Mouse (Mus musculus): Measurements from ENCODE around the gene Trank1. TPM values are rescaled to one million over a fixed set of nuclear protein-coding genes. Genes with fewer than 3 reads are reported as not detected.

Trank1 gene
- polyA plus RNA-seq, 1 experiment from 2014 or later: 0.07 TPM

GRCm38 (mm10) chr9:111306142-111306541 is 5.4 kb upstream of the Trank1 start:
- H3K4me1 ChIP-seq: 0 out of 2 replicates have a peak, but pooled peaks cover under 1% of the 10 kb centered on the region
- no peaks in the 10 kb centered on the region for H3K9me3 ChIP-seq
- H3K4me2 ChIP-seq: no peak overlapping the region
- no peak overlapping the region for H3K9ac ChIP-seq
- no peak overlapping the region for H3K27ac ChIP-seq
- no peak overlapping the region for H3K4me3 ChIP-seq
- WGBS: 70% methylated on average over 7 of the region's 7 CpGs
- no peak for ATAC-seq (ENCODE audit: borderline replicate concordance, extremely low read depth, low FRiP score, low TSS enrichment)
- H3K27me3 ChIP-seq: peaks cover 25% of the 10 kb centered on the region
- H3K36me3 ChIP-seq: no peaks in the 10 kb centered on the region

- peak overlapping the region; percentile 46 for H3K4me3 ChIP-seq
- 2% methylated on average over 77 of the region's 98 CpGs for WGBS
- peak; percentile 46; the same call in 1 of the 2 replicates for ATAC-seq (ENCODE audit: borderline replicate concordance, extremely low read depth, low FRiP score, low TSS enrichment)
- no peak overlapping the region for H3K27ac ChIP-seq
- H3K4me1 ChIP-seq: peaks cover 18% of the 10 kb centered on the region
- H3K27me3 ChIP-seq: peaks cover 64% of the 10 kb centered on the region
- H3K9ac ChIP-seq: no peak overlapping the region
- H3K4me2 ChIP-seq: peak overlapping the region; percentile 86
- no peaks in the 10 kb centered on the region for H3K9me3 ChIP-seq
- no peaks in the 10 kb centered on the region for H3K36me3 ChIP-seq
Measured at GRCm38 (mm10) chr9:111311843-111312441, 403 bp downstream of the Trank1 start.

- H3K4me2 ChIP-seq: peak overlapping the region; percentile 86
- 2% methylated on average over 32 of the region's 59 CpGs for WGBS
- H3K9me3 ChIP-seq: no peaks in the 10 kb centered on the region
- H3K27ac ChIP-seq: no peak overlapping the region
- peak overlapping the region; percentile 46 for H3K4me3 ChIP-seq
- peaks cover 18% of the 10 kb centered on the region for H3K4me1 ChIP-seq
- ATAC-seq (ENCODE audit: borderline replicate concordance, extremely low read depth, low FRiP score, low TSS enrichment): peak; percentile 67
- H3K36me3 ChIP-seq: no peaks in the 10 kb centered on the region
- H3K9ac ChIP-seq: peak overlapping the region; percentile 10; the same call in 1 of the 2 replicates
- peaks cover 64% of the 10 kb centered on the region for H3K27me3 ChIP-seq
Measured at GRCm38 (mm10) chr9:111312442-111313141, 1.1 kb downstream of the Trank1 start.

- Histone ChIP-seq H3K4me3 (no peak overlapping the region), H3K36me3 (no peaks in the 10 kb centered on the region), H3K9me3 (no peaks in the 10 kb centered on the region), H3K4me2 (peak overlapping the region; percentile 86; the same call in 1 of the 2 replicates), H3K27ac (no peak overlapping the region), H3K4me1 (peaks cover 18% of the 10 kb centered on the region), H3K9ac (no peak overlapping the region), H3K27me3 (peaks cover 64% of the 10 kb centered on the region)
- no peak for ATAC-seq (ENCODE audit: borderline replicate concordance, extremely low read depth, low FRiP score, low TSS enrichment)
- WGBS: 15% methylated on average over 4 of the region's 6 CpGs
Measured at GRCm38 (mm10) chr9:111313299-111313698, 1.8 kb downstream of the Trank1 start.

- H3K4me3 ChIP-seq: no peak overlapping the region
- no peak overlapping the region for H3K4me2 ChIP-seq
- peaks cover 18% of the 10 kb centered on the region for H3K4me1 ChIP-seq
- H3K27me3 ChIP-seq: peaks cover 62% of the 10 kb centered on the region
- H3K36me3 ChIP-seq: no peaks in the 10 kb centered on the region
- no peaks in the 10 kb centered on the region for H3K9me3 ChIP-seq
- H3K9ac ChIP-seq: no peak overlapping the region
- H3K27ac ChIP-seq: no peak overlapping the region
- ATAC-seq (ENCODE audit: borderline replicate concordance, extremely low read depth, low FRiP score, low TSS enrichment): no peak
- 32% methylated on average over 5 of the region's 5 CpGs for WGBS
Measured at GRCm38 (mm10) chr9:111313793-111314192, 2.3 kb downstream of the Trank1 start.

- Histone ChIP-seq H3K4me2 (no peak overlapping the region), H3K4me1 (peaks cover 18% of the 10 kb centered on the region), H3K27me3 (peaks cover 57% of the 10 kb centered on the region), H3K27ac (no peak overlapping the region), H3K36me3 (no peaks in the 10 kb centered on the region), H3K9ac (no peak overlapping the region), H3K4me3 (no peak overlapping the region), H3K9me3 (no peaks in the 10 kb centered on the region)
- no peak for ATAC-seq (ENCODE audit: borderline replicate concordance, extremely low read depth, low FRiP score, low TSS enrichment)
- WGBS: 39% methylated on average over 5 of the region's 5 CpGs
Measured at GRCm38 (mm10) chr9:111314219-111314618, 2.7 kb downstream of the Trank1 start.

GRCm38 (mm10) chr9:111320912-111321311 is 9.4 kb downstream of the Trank1 start:
- WGBS: 74% methylated on average over 4 of the region's 4 CpGs
- no peak for ATAC-seq (ENCODE audit: borderline replicate concordance, extremely low read depth, low FRiP score, low TSS enrichment)
- Histone ChIP-seq H3K36me3 (no peaks in the 10 kb centered on the region), H3K4me2 (no peak overlapping the region), H3K9me3 (no peaks in the 10 kb centered on the region), H3K4me3 (no peak overlapping the region), H3K27ac (no peak overlapping the region), H3K4me1 (no peaks in the 10 kb centered on the region), H3K9ac (no peak overlapping the region), H3K27me3 (no peaks in the 10 kb centered on the region; the same call in 1 of the 2 replicates)

- no peaks in the 10 kb centered on the region for H3K4me1 ChIP-seq
- H3K27ac ChIP-seq: no peak overlapping the region
- H3K27me3 ChIP-seq: no peaks in the 10 kb centered on the region
- no peak overlapping the region for H3K9ac ChIP-seq
- ATAC-seq (ENCODE audit: borderline replicate concordance, extremely low read depth, low FRiP score, low TSS enrichment): no peak
- H3K4me3 ChIP-seq: no peak overlapping the region
- no peak overlapping the region for H3K4me2 ChIP-seq
- no peaks in the 10 kb centered on the region for H3K9me3 ChIP-seq
- WGBS: 72% methylated on average over 2 of the region's 2 CpGs
- no peaks in the 10 kb centered on the region for H3K36me3 ChIP-seq
Measured at GRCm38 (mm10) chr9:111324881-111325280, 13.3 kb downstream of the Trank1 start.

- Histone ChIP-seq H3K4me2 (no peak overlapping the region), H3K36me3 (no peaks in the 10 kb centered on the region), H3K27ac (no peak overlapping the region), H3K4me1 (no peaks in the 10 kb centered on the region), H3K9ac (no peak overlapping the region), H3K4me3 (no peak overlapping the region), H3K27me3 (no peaks in the 10 kb centered on the region), H3K9me3 (no peaks in the 10 kb centered on the region)
- ATAC-seq (ENCODE audit: borderline replicate concordance, extremely low read depth, low FRiP score, low TSS enrichment): no peak
- WGBS: 81% methylated on average over 4 of the region's 4 CpGs
Measured at GRCm38 (mm10) chr9:111329881-111330280, 18.3 kb downstream of the Trank1 start.

- H3K27ac ChIP-seq: no peak overlapping the region
- H3K36me3 ChIP-seq: no peaks in the 10 kb centered on the region
- H3K9ac ChIP-seq: no peak overlapping the region
- ATAC-seq (ENCODE audit: borderline replicate concordance, extremely low read depth, low FRiP score, low TSS enrichment): no peak
- no peak overlapping the region for H3K4me3 ChIP-seq
- H3K4me1 ChIP-seq: no peaks in the 10 kb centered on the region
- H3K27me3 ChIP-seq: no peaks in the 10 kb centered on the region
- WGBS: 37% methylated on average over 2 of the region's 2 CpGs
- no peaks in the 10 kb centered on the region for H3K9me3 ChIP-seq
- H3K4me2 ChIP-seq: no peak overlapping the region
Measured at GRCm38 (mm10) chr9:111333790-111334189, 22.3 kb downstream of the Trank1 start.

GRCm38 (mm10) chr9:111334555-111335164 is 23.1 kb downstream of the Trank1 start:
- 58% methylated on average over 4 of the region's 4 CpGs for WGBS
- no peaks in the 10 kb centered on the region for H3K9me3 ChIP-seq
- H3K4me2 ChIP-seq: no peak overlapping the region
- no peak overlapping the region for H3K9ac ChIP-seq
- H3K4me1 ChIP-seq: no peaks in the 10 kb centered on the region
- no peak overlapping the region for H3K4me3 ChIP-seq
- no peaks in the 10 kb centered on the region for H3K36me3 ChIP-seq
- ATAC-seq (ENCODE audit: borderline replicate concordance, extremely low read depth, low FRiP score, low TSS enrichment): no peak
- H3K27ac ChIP-seq: no peak overlapping the region
- H3K27me3 ChIP-seq: no peaks in the 10 kb centered on the region

- no peak overlapping the region for H3K27ac ChIP-seq
- H3K9ac ChIP-seq: no peak overlapping the region
- no peak for ATAC-seq (ENCODE audit: borderline replicate concordance, extremely low read depth, low FRiP score, low TSS enrichment)
- no peaks in the 10 kb centered on the region for H3K36me3 ChIP-seq
- H3K4me3 ChIP-seq: no peak overlapping the region
- 66% methylated on average over 7 of the region's 7 CpGs for WGBS
- no peaks in the 10 kb centered on the region for H3K27me3 ChIP-seq
- H3K9me3 ChIP-seq: no peaks in the 10 kb centered on the region
- H3K4me2 ChIP-seq: no peak overlapping the region
- H3K4me1 ChIP-seq: no peaks in the 10 kb centered on the region
Measured at GRCm38 (mm10) chr9:111351233-111351632, 39.7 kb downstream of the Trank1 start.
